Mouse (Mus musculus): Measurements from ENCODE around the gene Rtbdn. TPM values are rescaled to one million over a fixed set of nuclear protein-coding genes. Genes with fewer than 3 reads are reported as not detected.
A peak's percentile ranks its signal among the peaks of the same experiment; 100 is the strongest.

Rtbdn gene
- total RNA-seq, 2 experiments from 2014 or later: not detected

GRCm38 (mm10) chr8:84990836-84991235, 44.0 kb downstream of the Rtbdn start:
- peak; percentile 44 for ATAC-seq (replicated peaks; ENCODE audit: low FRiP score, poor library complexity, severe bottlenecking)

- no peak for ATAC-seq (replicated peaks; ENCODE audit: low FRiP score, poor library complexity, severe bottlenecking)
These were observed 47.6 kb downstream of the Rtbdn start for GRCm38 (mm10) chr8:84994375-84994774.

GRCm38 (mm10) chr8:84995680-84996079, 48.9 kb downstream of the Rtbdn start:
- no peak for ATAC-seq (replicated peaks; ENCODE audit: low FRiP score, poor library complexity, severe bottlenecking)

- no peak for ATAC-seq (replicated peaks; ENCODE audit: low FRiP score, poor library complexity, severe bottlenecking)
These were observed 50.2 kb downstream of the Rtbdn start for GRCm38 (mm10) chr8:84996978-84997377.

- ATAC-seq (replicated peaks; ENCODE audit: low FRiP score, poor library complexity, severe bottlenecking): peak; percentile 90
These were observed 51.0 kb downstream of the Rtbdn start for GRCm38 (mm10) chr8:84997649-84998295.

Other genes starting within 250 kb of the Rtbdn start
- 37.4 and 40.3 TPM in 2 replicates for gene Lyl1, start 245.5 kb upstream of the Rtbdn start, total RNA-seq (2015; ENCODE audit: low replicate concordance)
- 43.1 and 44.2 TPM in 2 replicates for gene Lyl1, start 245.5 kb upstream of the Rtbdn start, total RNA-seq (2017; ENCODE audit: low replicate concordance)
- gene G430095P16Rik, start 224.0 kb upstream of the Rtbdn start, total RNA-seq (2015; ENCODE audit: low replicate concordance): 7.9 and 18.1 TPM in 2 replicates
- 3.6 and 12.9 TPM in 2 replicates for gene G430095P16Rik, start 224.0 kb upstream of the Rtbdn start, total RNA-seq (2017; ENCODE audit: low replicate concordance)
- gene Nfix, start 146.6 kb upstream of the Rtbdn start, total RNA-seq (2015; ENCODE audit: low replicate concordance): 19.0 and 24.5 TPM in 2 replicates
- gene Nfix, start 146.6 kb upstream of the Rtbdn start, total RNA-seq (2017; ENCODE audit: low replicate concordance): 7.9 and 14.1 TPM in 2 replicates
- 2.3 TPM in 1 of 2 replicates, not detected in the other for gene Dand5, start 124.2 kb upstream of the Rtbdn start, total RNA-seq (2015; ENCODE audit: low replicate concordance)
- 2.3 and 3.9 TPM in 2 replicates for gene Dand5, start 124.2 kb upstream of the Rtbdn start, total RNA-seq (2017; ENCODE audit: low replicate concordance)
- 4.4 and 5.9 TPM in 2 replicates for gene Gadd45gip1, start 115.5 kb upstream of the Rtbdn start, total RNA-seq (2015; ENCODE audit: low replicate concordance)
- 7.4 and 7.7 TPM in 2 replicates for gene Gadd45gip1, start 115.5 kb upstream of the Rtbdn start, total RNA-seq (2017; ENCODE audit: low replicate concordance)
- 379 and 406 TPM in 2 replicates for gene Rad23a, start 106.3 kb upstream of the Rtbdn start, total RNA-seq (2015; ENCODE audit: low replicate concordance)
- 572 and 669 TPM in 2 replicates for gene Rad23a, start 106.3 kb upstream of the Rtbdn start, total RNA-seq (2017; ENCODE audit: low replicate concordance)
- gene Calr, start 100.1 kb upstream of the Rtbdn start, total RNA-seq (2015; ENCODE audit: low replicate concordance): 255 and 289 TPM in 2 replicates
- gene Calr, start 100.1 kb upstream of the Rtbdn start, total RNA-seq (2017; ENCODE audit: low replicate concordance): 800 and 908 TPM in 2 replicates
- 6.0 and 9.6 TPM in 2 replicates for gene Farsa, start 90.0 kb upstream of the Rtbdn start, total RNA-seq (2015; ENCODE audit: low replicate concordance)
- gene Farsa, start 90.0 kb upstream of the Rtbdn start, total RNA-seq (2017; ENCODE audit: low replicate concordance): 25.0 and 28.8 TPM in 2 replicates
- 54.3 and 54.8 TPM in 2 replicates for gene Syce2, start 74.9 kb upstream of the Rtbdn start, total RNA-seq (2015; ENCODE audit: low replicate concordance)
- 10.6 and 24.4 TPM in 2 replicates for gene Syce2, start 74.9 kb upstream of the Rtbdn start, total RNA-seq (2017; ENCODE audit: low replicate concordance)
- gene Gcdh, start 53.1 kb upstream of the Rtbdn start, total RNA-seq (2015; ENCODE audit: low replicate concordance): 7.9 and 14.6 TPM in 2 replicates
- 13.4 and 17.6 TPM in 2 replicates for gene Gcdh, start 53.1 kb upstream of the Rtbdn start, total RNA-seq (2017; ENCODE audit: low replicate concordance)
- 58.9 and 59.8 TPM in 2 replicates for gene Klf1, start 45.1 kb upstream of the Rtbdn start, total RNA-seq (2015; ENCODE audit: low replicate concordance)
- gene Klf1, start 45.1 kb upstream of the Rtbdn start, total RNA-seq (2017; ENCODE audit: low replicate concordance): 85.0 and 116 TPM in 2 replicates
- 31.9 and 44.9 TPM in 2 replicates for gene Dnase2a, start 38.4 kb upstream of the Rtbdn start, total RNA-seq (2015; ENCODE audit: low replicate concordance)
- 85.2 and 99.8 TPM in 2 replicates for gene Dnase2a, start 38.4 kb upstream of the Rtbdn start, total RNA-seq (2017; ENCODE audit: low replicate concordance)
- gene Mast1, start 9.6 kb upstream of the Rtbdn start, total RNA-seq (2015; ENCODE audit: low replicate concordance): not detected in 2 replicates
- gene Mast1, start 9.6 kb upstream of the Rtbdn start, total RNA-seq (2017; ENCODE audit: low replicate concordance): 0.28 TPM in 1 of 2 replicates, not detected in the other
- not detected in 2 replicates for gene Gm49661, start 22.4 kb downstream of the Rtbdn start, total RNA-seq (2015; ENCODE audit: low replicate concordance)
- gene Gm49661, start 22.4 kb downstream of the Rtbdn start, total RNA-seq (2017; ENCODE audit: low replicate concordance): not detected in 2 replicates
- gene Prdx2, start 22.6 kb downstream of the Rtbdn start, total RNA-seq (2015; ENCODE audit: low replicate concordance): 1,192 and 1,430 TPM in 2 replicates
- 2,193 and 2,235 TPM in 2 replicates for gene Prdx2, start 22.6 kb downstream of the Rtbdn start, total RNA-seq (2017; ENCODE audit: low replicate concordance)
- gene Rnaseh2a, start 22.8 kb downstream of the Rtbdn start, total RNA-seq (2015; ENCODE audit: low replicate concordance): 31.8 and 67.2 TPM in 2 replicates
- gene Rnaseh2a, start 22.8 kb downstream of the Rtbdn start, total RNA-seq (2017; ENCODE audit: low replicate concordance): 37.4 and 37.9 TPM in 2 replicates
- gene Junb, start 31.7 kb downstream of the Rtbdn start, total RNA-seq (2015; ENCODE audit: low replicate concordance): 6.1 and 6.7 TPM in 2 replicates
- gene Junb, start 31.7 kb downstream of the Rtbdn start, total RNA-seq (2017; ENCODE audit: low replicate concordance): 15.5 and 16.1 TPM in 2 replicates
- gene Hook2, start 43.6 kb downstream of the Rtbdn start, total RNA-seq (2015; ENCODE audit: low replicate concordance): 1.9 and 5.0 TPM in 2 replicates
- gene Hook2, start 43.6 kb downstream of the Rtbdn start, total RNA-seq (2017; ENCODE audit: low replicate concordance): 1.6 and 6.1 TPM in 2 replicates
- gene Best2, start 67.5 kb downstream of the Rtbdn start, total RNA-seq (2015; ENCODE audit: low replicate concordance): not detected in 2 replicates
- not detected in 2 replicates for gene Best2, start 67.5 kb downstream of the Rtbdn start, total RNA-seq (2017; ENCODE audit: low replicate concordance)
- gene Asna1, start 78.3 kb downstream of the Rtbdn start, total RNA-seq (2015; ENCODE audit: low replicate concordance): 20.8 and 24.2 TPM in 2 replicates
- 13.5 and 26.3 TPM in 2 replicates for gene Asna1, start 78.3 kb downstream of the Rtbdn start, total RNA-seq (2017; ENCODE audit: low replicate concordance)
- 32.1 and 45.4 TPM in 2 replicates for gene Trir, start 79.8 kb downstream of the Rtbdn start, total RNA-seq (2015; ENCODE audit: low replicate concordance)
- gene Trir, start 79.8 kb downstream of the Rtbdn start, total RNA-seq (2017; ENCODE audit: low replicate concordance): 72.9 and 103 TPM in 2 replicates
- gene Tnpo2, start 89.9 kb downstream of the Rtbdn start, total RNA-seq (2015; ENCODE audit: low replicate concordance): 9.6 and 10.8 TPM in 2 replicates
- 11.2 and 14.6 TPM in 2 replicates for gene Tnpo2, start 89.9 kb downstream of the Rtbdn start, total RNA-seq (2017; ENCODE audit: low replicate concordance)
- 5.4 TPM in 1 of 2 replicates, not detected in the other for gene Fbxw9, start 113.1 kb downstream of the Rtbdn start, total RNA-seq (2015; ENCODE audit: low replicate concordance)
- gene Fbxw9, start 113.1 kb downstream of the Rtbdn start, total RNA-seq (2017; ENCODE audit: low replicate concordance): 0.43 and 4.3 TPM in 2 replicates
- gene Gm5741, start 121.0 kb downstream of the Rtbdn start, total RNA-seq (2015; ENCODE audit: low replicate concordance): not detected in 2 replicates
- gene Gm5741, start 121.0 kb downstream of the Rtbdn start, total RNA-seq (2017; ENCODE audit: low replicate concordance): not detected in 2 replicates
- gene Dhps, start 124.8 kb downstream of the Rtbdn start, total RNA-seq (2015; ENCODE audit: low replicate concordance): 12.3 and 16.1 TPM in 2 replicates
- 3.2 and 12.1 TPM in 2 replicates for gene Dhps, start 124.8 kb downstream of the Rtbdn start, total RNA-seq (2017; ENCODE audit: low replicate concordance)
- gene Wdr83os, start 133.7 kb downstream of the Rtbdn start, total RNA-seq (2015; ENCODE audit: low replicate concordance): 26.1 and 31.3 TPM in 2 replicates
- 4.3 and 11.3 TPM in 2 replicates for gene Wdr83os, start 133.7 kb downstream of the Rtbdn start, total RNA-seq (2017; ENCODE audit: low replicate concordance)
- gene Wdr83, start 134.3 kb downstream of the Rtbdn start, total RNA-seq (2015; ENCODE audit: low replicate concordance): 1.7 and 16.9 TPM in 2 replicates
- gene Wdr83, start 134.3 kb downstream of the Rtbdn start, total RNA-seq (2017; ENCODE audit: low replicate concordance): 4.9 and 6.3 TPM in 2 replicates
- gene Man2b1, start 136.3 kb downstream of the Rtbdn start, total RNA-seq (2015; ENCODE audit: low replicate concordance): 27.5 and 32.8 TPM in 2 replicates
- 17.8 and 18.6 TPM in 2 replicates for gene Man2b1, start 136.3 kb downstream of the Rtbdn start, total RNA-seq (2017; ENCODE audit: low replicate concordance)
- gene Zfp791, start 176.1 kb downstream of the Rtbdn start, total RNA-seq (2015; ENCODE audit: low replicate concordance): not detected in 2 replicates
- not detected in 2 replicates for gene Zfp791, start 176.1 kb downstream of the Rtbdn start, total RNA-seq (2017; ENCODE audit: low replicate concordance)
- gene Cks1brt, start 204.9 kb downstream of the Rtbdn start, total RNA-seq (2015; ENCODE audit: low replicate concordance): not detected in 2 replicates
- not detected in 2 replicates for gene Cks1brt, start 204.9 kb downstream of the Rtbdn start, total RNA-seq (2017; ENCODE audit: low replicate concordance)

Measured in erythroblast, adult 5-6 weeks (primary cell).